Mouse (Mus musculus): ENCODE data around the gene Prrc2c. TPM values are rescaled to one million over a fixed set of nuclear protein-coding genes. Genes with fewer than 3 reads are reported as not detected.
"Not testable (repeated sequence)": the region's sequence is repeated elsewhere in the genome, so short reads cannot be mapped to it uniquely, and the experiment has no call there.

Gene Prrc2c
- 164 and 171 TPM in 2 replicates for polyA plus RNA-seq (2016; fragmentation: Nextera tagmentation; extraction: Ambion mirVana)

- Histone ChIP-seq H3K27me3 (no peaks in the 10 kb centered on the region), H3K9me3 (no peaks in the 10 kb centered on the region), H3K4me2 (peak within 1 kb of the TSS; percentile 85), H3K9ac (replicated peaks) (peak within 1 kb of the TSS; percentile 99), H3K4me3 (replicated peaks) (peak within 1 kb of the TSS; percentile 99), H3K27ac (peak within 1 kb of the TSS; percentile 100), H3K36me3 (0 out of 2 replicates have a peak, but pooled peaks cover 4% of the 10 kb centered on the region), H3K4me1 (replicated peaks) (peaks cover 16% of the 10 kb centered on the region)
- ATAC-seq (ENCODE audit: insufficient number of reproducible peaks, insufficient read depth, low FRiP score, low TSS enrichment, low read depth): peak; percentile 91
- under 1% methylated on average over 36 of the region's 36 CpGs for WGBS
Observed at GRCm38 (mm10) chr1:162740401-162740835, at the start of gene Prrc2c. Prrc2c (minus strand) TSS chr1:162740556.

GRCm38 (mm10) chr1:162785222-162785621 is 44.9 kb upstream of the Prrc2c start:
- H3K27ac ChIP-seq: no peak overlapping the region
- no peaks in the 10 kb centered on the region for H3K36me3 ChIP-seq
- no peak overlapping the region for H3K4me3 ChIP-seq (replicated peaks)
- no peak overlapping the region for H3K4me2 ChIP-seq
- ATAC-seq (ENCODE audit: insufficient number of reproducible peaks, insufficient read depth, low FRiP score, low TSS enrichment, low read depth): no peak
- WGBS: 83% methylated on average over 4 of the region's 4 CpGs
- H3K4me1 ChIP-seq (replicated peaks): no peaks in the 10 kb centered on the region
- H3K27me3 ChIP-seq: no peaks in the 10 kb centered on the region
- no peak overlapping the region for H3K9ac ChIP-seq (replicated peaks)
- H3K9me3 ChIP-seq: no peaks in the 10 kb centered on the region

GRCm38 (mm10) chr1:162783669-162784248 is 43.4 kb upstream of the Prrc2c start:
- H3K27ac ChIP-seq: no peak overlapping the region
- ATAC-seq (ENCODE audit: insufficient number of reproducible peaks, insufficient read depth, low FRiP score, low TSS enrichment, low read depth): no peak

GRCm38 (mm10) chr1:162781035-162781434 is 40.7 kb upstream of the Prrc2c start:
- not testable (repeated sequence) for ATAC-seq (ENCODE audit: insufficient number of reproducible peaks, insufficient read depth, low FRiP score, low TSS enrichment, low read depth); H3K36me3 ChIP-seq; H3K9me3 ChIP-seq; H3K4me3 ChIP-seq (replicated peaks); H3K4me2 ChIP-seq; H3K9ac ChIP-seq (replicated peaks); H3K4me1 ChIP-seq (replicated peaks); H3K27me3 ChIP-seq; H3K27ac ChIP-seq
- 91% methylated on average over 2 of the region's 2 CpGs for WGBS

More at GRCm38 (mm10) chr1:162783669-162784248, 43.4 kb upstream of the Prrc2c start:
- 85% methylated on average over 7 of the region's 7 CpGs for WGBS
- Histone ChIP-seq H3K9ac (replicated peaks) (no peak overlapping the region), H3K9me3 (no peaks in the 10 kb centered on the region), H3K4me2 (no peak overlapping the region), H3K36me3 (no peaks in the 10 kb centered on the region), H3K4me1 (replicated peaks) (no peaks in the 10 kb centered on the region), H3K4me3 (replicated peaks) (no peak overlapping the region), H3K27me3 (no peaks in the 10 kb centered on the region)

GRCm38 (mm10) chr1:162777943-162778538 is 37.7 kb upstream of the Prrc2c start:
- Histone ChIP-seq H3K36me3 (no peaks in the 10 kb centered on the region), H3K4me1 (replicated peaks) (no peaks in the 10 kb centered on the region), H3K9ac (replicated peaks) (no peak overlapping the region), H3K4me3 (replicated peaks) (no peak overlapping the region), H3K4me2 (no peak overlapping the region), H3K27ac (no peak overlapping the region), H3K9me3 (no peaks in the 10 kb centered on the region), H3K27me3 (no peaks in the 10 kb centered on the region)
- no peak for ATAC-seq (ENCODE audit: insufficient number of reproducible peaks, insufficient read depth, low FRiP score, low TSS enrichment, low read depth)
- WGBS: 80% methylated on average over 5 of the region's 5 CpGs

- Histone ChIP-seq H3K4me1 (replicated peaks) (no peaks in the 10 kb centered on the region), H3K9me3 (no peaks in the 10 kb centered on the region), H3K9ac (replicated peaks) (no peak overlapping the region), H3K27me3 (no peaks in the 10 kb centered on the region), H3K4me2 (no peak overlapping the region), H3K36me3 (no peaks in the 10 kb centered on the region), H3K27ac (no peak overlapping the region), H3K4me3 (replicated peaks) (no peak overlapping the region)
- WGBS: 73% methylated on average over 4 of the region's 4 CpGs
- no peak for ATAC-seq (ENCODE audit: insufficient number of reproducible peaks, insufficient read depth, low FRiP score, low TSS enrichment, low read depth)
Observed at GRCm38 (mm10) chr1:162773661-162774060, 33.3 kb upstream of the Prrc2c start.

- no peak for ATAC-seq (ENCODE audit: insufficient number of reproducible peaks, insufficient read depth, low FRiP score, low TSS enrichment, low read depth)
- no peak overlapping the region for H3K27ac ChIP-seq
- WGBS: 70% methylated on average over 4 of the region's 4 CpGs
Observed at GRCm38 (mm10) chr1:162771617-162772360, 31.4 kb upstream of the Prrc2c start.

GRCm38 (mm10) chr1:162752009-162752408 is 11.7 kb upstream of the Prrc2c start:
- Histone ChIP-seq H3K27ac (no peak overlapping the region), H3K9me3 (no peaks in the 10 kb centered on the region), H3K4me3 (replicated peaks) (no peak overlapping the region), H3K4me1 (replicated peaks) (no peaks in the 10 kb centered on the region), H3K9ac (replicated peaks) (no peak overlapping the region), H3K36me3 (no peaks in the 10 kb centered on the region), H3K4me2 (no peak overlapping the region), H3K27me3 (no peaks in the 10 kb centered on the region)
- no peak for ATAC-seq (ENCODE audit: insufficient number of reproducible peaks, insufficient read depth, low FRiP score, low TSS enrichment, low read depth)
- 84% methylated on average over 6 of the region's 6 CpGs for WGBS

More at GRCm38 (mm10) chr1:162771617-162772360, 31.4 kb upstream of the Prrc2c start:
- no peaks in the 10 kb centered on the region for H3K4me1 ChIP-seq (replicated peaks)
- no peak overlapping the region for H3K4me3 ChIP-seq (replicated peaks)
- no peaks in the 10 kb centered on the region for H3K9me3 ChIP-seq
- H3K36me3 ChIP-seq: no peaks in the 10 kb centered on the region
- H3K4me2 ChIP-seq: no peak overlapping the region
- H3K27me3 ChIP-seq: no peaks in the 10 kb centered on the region
- H3K9ac ChIP-seq (replicated peaks): no peak overlapping the region

GRCm38 (mm10) chr1:162749607-162750006 is 9.3 kb upstream of the Prrc2c start:
- Histone ChIP-seq H3K27me3 (no peaks in the 10 kb centered on the region), H3K36me3 (no peaks in the 10 kb centered on the region), H3K4me1 (replicated peaks) (no peaks in the 10 kb centered on the region), H3K9me3 (no peaks in the 10 kb centered on the region), H3K9ac (replicated peaks) (no peak overlapping the region), H3K4me2 (no peak overlapping the region), H3K27ac (no peak overlapping the region), H3K4me3 (replicated peaks) (no peak overlapping the region)
- ATAC-seq (ENCODE audit: insufficient number of reproducible peaks, insufficient read depth, low FRiP score, low TSS enrichment, low read depth): no peak
- 66% methylated on average over 7 of the region's 7 CpGs for WGBS

- Histone ChIP-seq H3K9ac (replicated peaks) (no peak overlapping the region), H3K27me3 (no peaks in the 10 kb centered on the region), H3K4me2 (no peak overlapping the region), H3K27ac (no peak overlapping the region), H3K4me3 (replicated peaks) (no peak overlapping the region), H3K9me3 (no peaks in the 10 kb centered on the region), H3K4me1 (replicated peaks) (no peaks in the 10 kb centered on the region), H3K36me3 (no peaks in the 10 kb centered on the region)
- no peak for ATAC-seq (ENCODE audit: insufficient number of reproducible peaks, insufficient read depth, low FRiP score, low TSS enrichment, low read depth)
- 85% methylated on average over 5 of the region's 5 CpGs for WGBS
Observed at GRCm38 (mm10) chr1:162748761-162749160, 8.4 kb upstream of the Prrc2c start.

GRCm38 (mm10) chr1:162739831-162740394 is 443 bp downstream of the Prrc2c start:
- WGBS: under 1% methylated on average over 57 of the region's 58 CpGs

More at GRCm38 (mm10) chr1:162739831-162740394, 443 bp downstream of the Prrc2c start:
- Histone ChIP-seq H3K4me3 (replicated peaks) (peak overlapping the region; percentile 99), H3K36me3 (0 out of 2 replicates have a peak, but pooled peaks cover 4% of the 10 kb centered on the region), H3K4me1 (replicated peaks) (peaks cover 16% of the 10 kb centered on the region), H3K27me3 (no peaks in the 10 kb centered on the region), H3K27ac (peak overlapping the region; percentile 100), H3K9me3 (no peaks in the 10 kb centered on the region), H3K4me2 (peak overlapping the region; percentile 85), H3K9ac (replicated peaks) (peak overlapping the region; percentile 99)
- peak; percentile 83 for ATAC-seq (ENCODE audit: insufficient number of reproducible peaks, insufficient read depth, low FRiP score, low TSS enrichment, low read depth)
